Mouse (Mus musculus): ENCODE measurements at regions not wholly inside any gene's neighbourhood (a gene's known extent, or its start where the extent isn't known, plus 50 kb on each side); places are given as distances from the start of the nearest gene placed in this dataset.

DNA sequence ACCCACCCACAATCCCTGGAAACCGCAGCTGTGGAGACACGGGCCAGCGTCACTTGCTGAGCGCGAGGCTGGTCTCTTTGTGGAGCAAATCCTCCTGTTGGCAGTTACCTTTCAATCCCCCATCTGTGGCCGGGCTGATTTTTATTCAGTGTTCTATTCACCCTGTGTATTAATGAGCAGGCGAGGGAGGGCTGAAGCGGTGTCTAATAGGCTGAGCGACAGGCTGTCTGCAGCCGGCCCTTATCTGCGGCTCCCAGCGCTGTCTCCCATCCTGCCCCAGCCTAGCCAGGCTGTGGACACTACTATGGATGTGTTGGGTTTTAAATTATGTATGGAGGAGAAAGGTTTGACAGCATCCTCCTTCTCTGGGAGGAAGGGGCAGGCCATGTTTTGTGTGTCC lies 138.3 kb upstream of the Gm26897 start:
- no peak for DNase-seq (ENCODE audit: low spot score in 2 of 2)

DNA sequence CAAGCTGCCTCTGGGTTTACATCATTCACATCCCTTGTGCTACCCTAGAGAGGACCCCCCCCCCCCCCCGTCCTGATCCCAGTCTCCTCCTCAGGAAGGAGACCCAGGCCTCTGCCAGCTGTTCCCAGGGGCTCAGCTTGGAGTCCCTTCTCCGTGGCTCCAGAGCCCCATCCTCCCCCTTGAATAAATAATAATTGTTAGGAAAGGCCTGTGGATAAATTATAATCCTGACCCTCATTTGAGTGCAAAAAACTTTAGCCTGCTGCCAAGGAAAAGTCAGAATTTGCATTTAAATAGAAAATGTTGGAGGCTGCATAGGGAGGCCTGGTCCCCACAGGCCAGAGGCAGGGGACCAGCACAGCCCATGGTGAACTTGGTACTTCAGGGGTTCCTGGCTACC lies 136.0 kb upstream of the Gm26897 start:
- DNase-seq (ENCODE audit: low spot score in 2 of 2), result no peak

DNA sequence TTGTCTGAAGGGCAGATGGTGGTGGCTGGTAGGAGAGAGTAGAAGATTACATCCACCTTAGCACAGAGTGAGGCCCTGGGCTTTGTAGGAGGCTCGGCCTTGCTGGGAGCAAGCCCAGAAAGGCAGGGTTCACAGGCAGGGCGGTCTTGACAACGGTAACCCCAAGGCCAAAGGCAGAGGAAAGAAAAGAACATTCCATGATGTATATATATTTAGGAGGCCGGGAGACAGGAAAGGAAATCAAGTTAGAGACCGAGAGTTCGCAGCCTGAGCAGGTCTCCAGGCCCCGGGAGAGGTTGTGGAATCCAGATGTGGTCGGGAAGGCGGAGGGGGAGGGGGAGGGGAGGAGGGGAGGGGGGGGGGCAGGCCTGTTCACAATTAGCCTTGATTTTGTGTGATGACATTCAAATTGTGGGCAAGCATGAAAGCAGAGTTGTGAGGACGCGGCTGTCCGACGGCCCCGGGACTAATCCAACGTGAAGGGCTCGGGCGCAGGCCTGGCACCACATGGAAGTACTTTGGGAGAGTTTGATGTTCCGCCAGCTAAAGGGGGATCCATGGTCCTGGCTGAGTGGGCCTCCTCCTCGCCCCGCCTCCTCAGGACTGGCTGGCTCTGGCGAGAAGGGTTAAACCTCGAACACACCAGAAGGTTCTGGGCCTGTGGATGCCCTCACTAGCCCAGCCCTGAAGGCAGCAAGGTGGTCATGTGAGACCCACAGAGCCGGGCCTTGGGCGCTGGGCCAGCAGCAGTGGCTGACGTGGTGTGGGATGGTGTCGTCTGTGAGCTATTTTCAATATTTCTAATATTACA lies 131.8 kb upstream of the Gm26897 start:
- no peak for DNase-seq (ENCODE audit: low spot score in 2 of 2)

DNA sequence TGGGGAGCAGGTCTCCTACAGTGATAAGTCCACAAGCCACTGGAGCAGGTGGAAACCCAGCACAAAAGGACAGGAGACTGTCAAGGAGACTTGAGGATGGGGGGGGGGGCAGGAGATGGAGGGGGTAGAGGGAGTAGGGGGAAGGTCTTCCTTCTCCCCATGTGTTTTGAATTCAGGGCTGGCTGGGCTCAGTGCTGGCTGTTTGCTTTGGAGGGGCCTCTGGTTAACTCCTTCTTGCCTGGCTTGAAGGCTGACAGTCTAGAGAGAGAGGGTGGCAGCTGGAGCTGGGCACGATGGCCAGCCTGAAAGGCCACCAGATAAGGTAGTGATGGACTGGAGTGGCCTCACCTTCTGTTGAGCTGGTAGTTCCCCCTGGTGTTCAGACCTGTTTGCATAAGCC lies 120.0 kb upstream of the Gm26897 start:
- no peak for DNase-seq (ENCODE audit: low spot score in 2 of 2)

DNA sequence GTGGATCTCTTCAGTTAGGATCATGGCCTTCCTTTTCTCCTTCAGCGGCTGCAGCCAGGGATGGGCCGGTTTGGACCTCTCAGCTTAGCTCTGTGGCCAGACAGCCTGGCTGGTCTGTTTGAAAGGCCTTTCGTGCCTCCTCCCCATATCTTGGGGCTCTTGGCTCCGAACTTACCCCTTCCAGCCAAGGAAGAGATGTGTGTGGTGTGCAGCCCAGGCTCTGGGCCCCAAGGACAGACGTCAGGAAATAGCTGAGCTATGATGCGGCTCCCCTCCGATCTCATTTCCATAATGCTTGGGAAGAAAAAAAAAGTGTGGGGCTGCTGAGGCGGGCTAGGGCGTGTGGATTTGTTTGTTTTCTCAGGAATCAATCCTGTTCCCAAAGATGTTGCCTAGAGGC lies 113.8 kb upstream of the Gm26897 start:
- no peak for DNase-seq (ENCODE audit: low spot score in 2 of 2)

DNA sequence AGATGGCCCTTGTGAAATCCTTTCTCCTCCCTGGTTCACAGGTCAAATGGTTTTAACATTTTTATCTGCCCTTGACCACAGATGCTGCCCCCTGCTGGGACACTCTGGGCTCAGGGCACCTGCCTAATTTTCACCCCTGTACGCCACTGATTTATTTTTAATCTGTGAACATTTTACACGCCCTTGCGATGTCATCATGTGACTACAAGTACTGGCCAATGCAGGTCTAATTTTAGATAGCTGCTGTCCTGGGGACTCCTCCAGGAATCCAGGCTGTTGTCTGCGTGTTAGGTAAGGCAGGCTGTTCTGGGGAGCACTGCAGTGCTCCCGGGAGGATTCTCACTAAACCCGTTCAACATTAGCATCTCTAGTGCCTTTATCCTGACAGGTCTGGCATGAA lies 113.1 kb upstream of the Gm26897 start:
- no peak for DNase-seq (ENCODE audit: low spot score in 2 of 2)

DNA sequence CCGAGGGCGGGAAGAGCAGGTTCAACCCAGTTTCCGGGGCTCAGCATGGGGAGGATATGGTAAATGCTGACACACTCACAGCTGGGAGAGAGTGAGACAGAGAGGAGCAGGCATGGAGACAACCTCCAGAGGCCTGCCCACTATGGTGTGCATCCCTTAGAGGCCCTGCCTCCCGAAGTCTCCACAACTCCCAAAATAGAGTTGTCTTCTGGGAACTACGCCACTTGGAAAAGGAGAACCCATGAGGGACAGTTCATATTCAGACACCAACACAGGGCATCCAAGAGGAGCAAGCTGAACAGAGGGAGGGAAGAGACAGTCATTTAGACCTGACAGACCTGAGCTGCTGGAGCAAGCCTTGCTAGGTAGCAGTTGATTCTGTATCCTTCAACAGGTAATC lies 111.2 kb upstream of the Gm26897 start:
- no peak for DNase-seq (ENCODE audit: low spot score in 2 of 2)

DNA sequence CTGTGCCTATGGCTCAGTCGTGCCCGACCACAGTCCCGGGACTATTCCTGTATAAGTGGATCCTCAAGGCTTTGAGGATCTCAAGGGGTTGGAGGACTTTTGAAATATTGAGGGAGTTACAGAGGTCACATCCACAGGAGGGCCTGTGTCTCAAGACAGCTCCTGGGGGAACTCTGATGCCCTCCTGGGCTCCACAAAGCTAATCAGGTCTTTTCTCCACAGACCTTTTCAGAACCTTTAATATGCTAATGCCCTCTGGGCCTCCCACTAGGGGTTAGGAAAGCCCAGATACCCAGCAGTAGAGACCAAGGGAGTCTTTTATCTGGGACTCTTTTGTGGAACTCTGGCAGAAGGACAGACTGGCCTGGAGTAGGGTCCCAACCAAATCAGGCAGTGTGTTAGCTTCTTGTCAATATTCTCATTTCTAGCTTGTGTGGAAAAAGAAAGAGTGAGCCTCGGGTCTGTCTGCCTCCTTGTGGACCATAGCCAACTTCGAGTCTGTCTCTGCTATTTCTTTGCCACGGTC lies 107.4 kb upstream of the Gm26897 start:
- no peak for DNase-seq (ENCODE audit: low spot score in 2 of 2)

DNA sequence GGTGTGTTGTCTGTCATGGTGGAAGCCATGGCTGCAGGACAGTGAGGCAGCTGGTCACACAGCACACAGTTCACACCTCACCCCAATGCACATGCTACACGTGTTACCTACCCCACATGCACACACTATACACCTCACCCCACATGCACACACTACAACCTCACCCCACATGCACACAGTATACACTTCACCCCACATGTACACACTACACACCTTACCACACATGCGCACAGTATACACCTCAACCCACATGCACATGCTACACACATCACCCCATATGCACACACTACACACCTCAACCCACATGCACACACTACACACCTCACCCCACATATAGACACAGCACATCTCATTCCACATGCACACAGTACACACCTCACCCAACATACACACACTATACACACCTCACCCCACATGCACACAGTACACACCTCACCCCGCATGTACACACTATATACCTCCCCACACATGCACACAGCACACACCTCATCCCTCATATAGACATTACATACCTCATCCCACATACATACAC lies 103.3 kb upstream of the Gm26897 start:
- no peak for DNase-seq (ENCODE audit: low spot score in 2 of 2)

DNA sequence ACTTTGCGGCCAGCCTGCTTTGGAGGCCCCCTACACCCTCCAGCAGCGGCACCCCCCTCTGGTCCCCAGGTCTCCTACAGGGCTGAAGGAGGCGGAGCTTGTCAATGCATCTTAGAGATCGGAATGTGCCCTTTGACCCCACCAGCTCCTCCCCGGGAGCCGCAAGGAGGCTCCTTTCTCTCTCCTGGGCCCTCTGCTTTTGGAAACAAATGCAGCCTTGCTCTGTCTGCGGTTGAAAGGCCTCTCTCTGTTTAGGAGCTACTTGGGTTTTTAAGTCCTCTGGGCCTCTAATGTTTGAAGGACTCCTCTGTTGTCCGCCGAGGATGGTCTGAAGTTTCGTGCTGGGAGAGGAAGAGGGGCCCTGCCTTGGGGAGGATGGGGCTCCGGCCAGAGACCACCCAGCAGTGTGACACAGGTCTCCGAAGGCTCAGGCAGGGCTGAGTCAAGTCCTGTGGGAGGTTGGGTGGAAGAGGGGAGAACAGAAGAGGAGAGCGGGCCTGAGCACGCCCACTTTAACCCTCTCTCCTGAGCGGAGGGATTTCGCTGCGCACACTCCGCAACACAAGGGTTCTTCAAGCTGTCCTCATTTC lies 102.1 kb upstream of the Gm26897 start:
- DNase-seq (ENCODE audit: low spot score in 2 of 2), result no peak

DNA sequence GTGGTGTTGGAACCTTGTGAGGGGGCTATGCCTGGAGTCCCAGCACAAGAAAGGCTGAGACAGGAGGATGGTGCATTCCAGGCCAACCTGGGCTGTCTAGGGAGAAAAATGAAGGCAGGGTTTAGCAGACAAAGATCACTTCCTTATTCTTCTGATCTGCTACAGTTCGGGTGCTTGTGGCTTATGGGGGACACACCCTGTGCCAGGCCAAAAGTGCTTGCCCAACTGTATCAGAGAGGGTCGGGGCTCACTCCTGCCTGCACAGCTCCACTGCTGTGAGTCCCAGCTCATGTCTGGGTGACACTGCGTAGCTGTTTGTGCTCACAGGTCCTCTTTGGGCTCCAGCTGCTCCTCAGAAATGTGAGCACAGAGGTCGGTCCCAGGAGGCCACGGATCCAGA lies 98.6 kb upstream of the Gm26897 start:
- DNase-seq (ENCODE audit: low spot score in 2 of 2), result no peak

DNA sequence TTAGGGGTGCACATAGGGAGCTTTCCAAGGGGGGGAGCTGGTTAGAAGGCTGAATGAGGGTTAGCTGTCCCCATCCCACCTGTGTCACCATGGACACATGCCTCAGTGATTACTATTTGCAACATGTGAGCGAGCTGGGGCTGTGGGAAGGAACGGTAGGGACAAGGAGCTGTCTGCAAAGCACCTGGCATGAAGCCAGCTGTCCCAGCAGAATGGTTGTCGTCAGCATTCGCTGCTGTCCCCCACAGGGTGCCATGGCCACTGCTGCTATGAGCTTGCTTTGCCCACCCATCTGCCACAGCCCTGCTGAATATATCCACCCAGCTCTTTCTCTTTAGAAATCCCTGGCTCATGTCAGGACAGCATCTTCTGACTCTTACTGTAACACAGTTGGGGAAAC lies 96.8 kb upstream of the Gm26897 start:
- DNase-seq (ENCODE audit: low spot score in 2 of 2), result no peak

DNA sequence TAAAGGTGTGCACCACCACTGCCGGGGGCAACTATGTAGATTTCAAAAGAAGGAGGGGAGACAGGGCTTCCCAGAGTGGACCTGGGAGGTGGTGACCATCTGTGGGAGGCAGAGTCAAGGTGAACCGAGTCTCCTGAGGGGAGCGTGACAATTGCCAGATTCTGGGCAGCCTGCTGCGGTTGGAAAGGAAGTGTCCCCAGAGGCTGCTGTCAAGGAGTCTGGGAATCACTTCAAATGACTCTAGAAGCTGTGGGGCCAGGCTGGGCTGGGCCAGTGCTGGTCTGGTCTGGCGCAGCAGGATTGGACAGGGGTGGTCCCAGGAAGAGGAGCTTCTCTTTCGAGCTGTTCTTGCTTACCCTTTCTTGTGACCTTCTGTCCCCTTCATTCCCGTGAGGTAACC lies 95.4 kb upstream of the Gm26897 start:
- DNase-seq (ENCODE audit: low spot score in 2 of 2), result no peak

DNA sequence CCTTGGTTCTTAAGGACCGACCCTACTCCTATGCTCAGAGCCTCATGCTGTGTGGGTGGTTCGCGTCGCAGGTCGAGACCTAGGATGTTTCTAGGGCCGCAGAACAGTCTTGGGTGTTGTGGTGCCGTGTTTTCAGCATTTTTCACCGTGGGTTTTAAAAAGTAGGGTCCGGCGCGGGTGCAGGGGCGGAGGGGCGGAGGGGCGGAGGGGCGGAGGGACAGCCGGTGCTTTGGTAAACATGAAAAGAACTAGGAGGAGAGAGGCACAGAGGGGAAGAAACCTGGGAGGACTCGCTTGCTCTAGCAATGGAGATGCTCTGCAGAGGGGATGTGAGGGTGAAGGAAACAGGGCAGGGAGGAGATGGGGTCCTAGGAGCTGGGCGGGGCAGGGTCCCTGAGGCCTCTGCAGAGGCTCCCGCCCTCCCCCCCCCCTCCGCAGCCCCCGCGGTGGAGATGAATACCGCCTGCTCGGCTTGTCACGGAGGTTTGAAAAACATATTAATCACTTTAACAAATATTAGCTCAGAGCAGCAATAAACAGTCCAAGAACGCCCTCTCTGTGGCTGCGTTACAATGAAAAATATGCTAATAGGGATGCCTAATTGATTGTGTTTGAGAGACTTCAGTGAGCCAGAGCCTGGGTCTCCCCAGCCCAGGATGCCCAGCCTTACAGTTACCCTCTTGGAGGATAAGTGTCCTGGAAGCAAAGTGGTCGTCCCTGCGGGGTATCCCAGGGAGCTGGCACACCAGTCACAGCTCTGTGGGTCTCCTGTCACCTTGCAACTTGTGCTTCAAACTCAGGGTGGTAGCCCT lies 94.0 kb upstream of the Gm26897 start:
- no peak for DNase-seq (ENCODE audit: low spot score in 2 of 2)

DNA sequence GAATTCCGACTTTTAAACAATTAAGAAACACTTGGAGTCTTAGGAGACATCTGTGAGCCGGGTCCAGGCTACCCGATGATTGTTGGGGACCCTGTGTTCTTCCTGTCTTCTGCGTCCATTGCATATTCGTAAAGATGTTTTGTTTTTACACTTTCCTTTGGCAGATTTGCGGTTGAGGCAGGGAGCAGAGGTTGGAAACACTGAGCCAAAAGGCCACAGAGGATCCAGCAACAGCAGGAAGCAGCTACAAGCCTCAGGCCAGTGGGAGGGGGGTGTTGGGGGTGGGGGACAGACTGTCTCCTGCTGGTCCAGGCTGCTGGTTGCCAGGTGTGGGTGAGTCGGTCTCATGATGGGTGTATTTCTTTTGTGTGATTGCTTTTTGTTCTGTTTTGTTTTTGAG lies 92.7 kb upstream of the Gm26897 start:
- DNase-seq (ENCODE audit: low spot score in 2 of 2), result no peak

DNA sequence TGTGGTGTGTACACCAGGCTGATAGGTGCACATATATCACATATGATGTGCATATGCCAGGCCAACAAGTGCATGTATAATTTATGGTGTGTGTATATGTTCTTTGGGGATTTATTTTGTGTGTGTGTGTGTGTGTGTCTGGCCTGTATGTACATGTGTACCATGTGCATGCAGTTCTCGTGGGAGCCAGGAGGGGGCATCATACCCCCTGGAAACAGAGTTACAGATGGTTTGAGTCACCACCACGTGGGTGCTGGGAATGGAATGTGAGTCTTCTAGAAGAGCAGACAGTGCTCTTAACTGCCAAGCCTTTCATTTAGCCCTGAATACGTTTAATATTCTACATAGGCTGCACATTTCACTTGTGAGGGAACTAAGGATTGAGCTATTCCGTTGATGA lies 92.0 kb upstream of the Gm26897 start:
- DNase-seq (ENCODE audit: low spot score in 2 of 2), result no peak

DNA sequence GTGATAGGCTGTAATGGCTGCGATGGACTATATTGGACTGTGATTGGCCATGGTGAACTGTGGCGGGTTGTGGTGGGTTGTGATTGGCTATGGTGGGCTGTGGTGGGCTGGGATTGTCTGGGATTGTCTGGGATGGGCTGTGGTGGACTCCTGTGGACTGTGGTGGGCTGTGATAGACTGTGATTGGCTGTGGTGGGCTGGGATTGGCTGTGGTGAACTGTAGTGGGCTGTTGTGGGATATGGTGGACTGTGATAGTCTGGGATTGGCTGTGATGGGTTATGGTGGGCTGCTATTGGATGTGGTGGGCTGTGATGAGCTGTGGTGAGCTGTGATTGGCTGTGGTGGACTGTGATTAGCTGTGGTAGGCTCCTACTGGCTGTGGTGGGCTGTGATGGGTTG lies 89.6 kb upstream of the Gm26897 start:
- DNase-seq (ENCODE audit: low spot score in 2 of 2), result no peak

DNA sequence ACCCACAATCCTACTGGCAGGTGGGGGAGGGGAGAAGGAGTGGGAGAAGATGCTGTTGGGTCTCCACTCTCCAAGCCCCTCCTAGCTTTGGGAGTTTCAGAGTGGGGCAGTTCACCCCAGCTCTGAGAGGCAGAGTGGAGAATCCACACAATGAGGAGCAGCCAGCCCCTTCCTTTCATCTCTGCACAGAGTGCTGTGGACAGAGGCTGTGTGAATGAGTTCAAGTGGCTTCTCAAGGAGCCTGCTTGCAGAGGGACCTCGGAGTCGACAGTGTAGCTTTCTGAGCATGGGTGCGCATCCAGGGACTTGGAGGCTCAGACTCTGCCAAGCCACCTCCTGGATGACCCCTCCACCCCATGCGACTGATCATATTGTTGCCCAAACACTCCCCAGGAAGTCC lies 88.9 kb upstream of the Gm26897 start:
- no peak for DNase-seq (ENCODE audit: low spot score in 2 of 2)

DNA sequence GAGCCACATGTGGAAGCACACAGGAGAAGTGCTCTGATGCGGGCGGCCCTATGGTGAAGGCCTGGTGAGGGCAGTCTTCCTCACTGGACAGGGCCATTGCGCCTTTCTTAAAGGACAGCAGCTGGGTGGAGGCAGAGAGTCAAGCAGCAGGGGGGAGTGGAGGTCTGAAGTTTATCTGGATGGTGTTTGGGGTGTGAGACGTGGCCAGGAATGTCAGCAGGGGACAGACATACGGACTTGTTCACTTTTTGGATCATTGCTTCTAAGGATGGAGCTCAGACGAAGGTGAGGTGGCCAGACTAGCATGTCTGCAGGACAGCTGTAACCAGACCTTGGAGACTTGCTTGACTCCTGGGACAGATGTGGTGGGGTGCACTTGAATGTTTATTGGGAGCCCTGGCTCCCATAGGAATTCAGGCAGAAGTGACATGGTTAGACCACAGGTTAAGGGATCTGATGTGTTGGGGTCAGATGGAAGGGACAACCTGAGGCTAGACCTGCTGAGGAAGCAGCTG lies 86.0 kb upstream of the Gm26897 start:
- no peak for DNase-seq (ENCODE audit: low spot score in 2 of 2)

DNA sequence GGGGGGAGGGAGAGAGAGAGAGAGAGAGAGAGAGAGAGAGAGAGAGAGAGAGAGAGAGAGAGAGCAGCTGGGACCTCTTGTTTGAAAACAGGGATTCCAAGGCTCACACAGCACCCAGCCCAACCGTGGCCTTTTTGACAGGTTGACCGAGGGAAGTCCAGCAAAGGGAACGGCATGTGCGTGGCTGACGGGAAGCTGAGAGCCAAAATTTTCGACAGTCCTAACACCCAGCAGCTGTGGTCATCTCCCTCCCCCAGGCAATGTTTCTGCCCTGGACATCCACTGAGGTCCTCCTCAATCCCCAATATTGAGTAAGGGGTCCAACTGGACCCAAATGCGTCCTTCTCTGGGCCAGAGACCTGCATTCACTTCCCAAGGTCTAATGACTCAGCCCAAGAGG lies 85.2 kb upstream of the Gm26897 start:
- no peak for DNase-seq (ENCODE audit: low spot score in 2 of 2)

DNA sequence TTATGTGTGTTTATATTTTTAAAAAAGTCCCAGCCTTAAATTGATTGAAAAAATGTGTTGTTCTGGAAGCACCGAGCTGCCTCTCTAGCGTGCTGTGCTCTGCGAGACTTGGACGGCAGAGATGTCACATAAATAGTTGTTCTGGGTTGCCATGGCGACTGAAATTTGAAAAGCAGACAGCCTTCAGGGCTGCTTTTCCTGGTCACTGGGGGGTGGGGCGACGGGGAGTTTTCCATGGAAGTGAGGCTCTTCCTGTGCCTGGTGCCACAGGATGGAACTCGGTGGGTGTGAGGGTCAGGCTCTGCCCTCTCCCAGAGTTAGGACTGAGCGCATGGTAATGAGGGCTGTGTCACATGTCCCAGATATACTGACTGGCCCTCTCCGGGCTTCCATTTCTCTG lies 84.7 kb upstream of the Gm26897 start:
- DNase-seq (ENCODE audit: low spot score in 2 of 2), result no peak

DNA sequence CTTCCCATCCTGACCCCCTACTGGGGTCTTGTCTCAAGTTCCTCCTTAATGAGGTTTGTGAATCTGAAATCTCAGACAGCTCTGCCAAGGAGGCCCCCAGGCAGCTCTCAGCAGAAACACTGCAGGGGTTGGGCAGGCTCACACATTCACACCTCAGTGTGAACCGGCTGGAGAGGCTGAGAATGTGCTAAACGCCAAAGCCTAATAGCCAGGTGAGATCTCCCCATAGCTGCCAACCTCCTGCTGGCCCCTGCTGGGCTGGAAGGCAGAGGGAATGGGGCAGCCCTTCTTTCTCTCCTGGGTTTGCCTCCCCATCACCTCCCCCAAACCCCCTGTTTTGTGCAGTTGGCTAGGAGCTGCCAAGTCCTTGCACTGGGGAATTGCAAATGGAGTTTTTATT lies 81.3 kb upstream of the Gm26897 start:
- DNase-seq (ENCODE audit: low spot score in 2 of 2), result no peak

Measured in thymus, postnatal 10 days (tissue).